Mouse (Mus musculus) heart, embryonic 11.5 days (tissue): ENCODE measurements around the gene Prpf38b. TPM values are rescaled to one million over a fixed set of nuclear protein-coding genes. Genes with fewer than 3 reads are reported as not detected.

Source experiments
- polyA plus RNA-seq: library from polyadenylated mRNA; unstranded; fragments of >200 nt; fragmentation: Nextera tagmentation; extraction: Ambion mirVana; gene quantifications from 2 replicates; pipeline ENCODE4 v1.2.1, GENCODE M21; 2014

The Prpf38b gene
- polyA plus RNA-seq, 1 experiment from 2014 or later: 56.4 TPM

Other genes with a start within 250 kb of the Prpf38b start
- 27.2 and 31.3 TPM in 2 replicates for gene Gpsm2, start 189.4 kb downstream of the Prpf38b start, polyA plus RNA-seq
- not detected in 2 replicates for gene Aknad1, start 172.1 kb downstream of the Prpf38b start, polyA plus RNA-seq
- 27.8 and 29.2 TPM in 2 replicates for gene Stxbp3, start 71.2 kb downstream of the Prpf38b start, polyA plus RNA-seq
- gene Fndc7, start 21.7 kb downstream of the Prpf38b start, polyA plus RNA-seq: not detected in 2 replicates
- gene Henmt1, start 28.1 kb upstream of the Prpf38b start, polyA plus RNA-seq: 0.16 and 0.41 TPM in 2 replicates
- gene Gm9857, start 28.7 kb upstream of the Prpf38b start, polyA plus RNA-seq: not detected in 2 replicates
- gene Fam102b, start 115.9 kb upstream of the Prpf38b start, polyA plus RNA-seq: 6.7 and 7.9 TPM in 2 replicates
- not detected in 2 replicates for gene Slc25a54, start 168.7 kb upstream of the Prpf38b start, polyA plus RNA-seq
- 38.1 and 50.5 TPM in 2 replicates for gene Slc25a24, start 211.4 kb upstream of the Prpf38b start, polyA plus RNA-seq